Comparison of ENCODE assay signal across 9 mouse cellular contexts in genomic region chr4:133213661-133214060, GRCm38 (mm10). TPM values are rescaled to one million over a fixed set of nuclear protein-coding genes. Genes with fewer than 3 reads are reported as not detected.
DNase-seq lines count a peak whose midpoint lies in the region; ATAC-seq and TF ChIP-seq lines count a peak whose summit lies in the region.
"Had no signal": no experiment of that assay in that cellular context is flagged by ENCODE, and none has a peak within 500 bp of the region (broad histone marks: within the 10 kb centered on the region; RNA-seq: fewer than 3 reads in every experiment).

No protein-coding gene starts in this region.

- no peak for TF ChIP-seq CTCF in hindbrain, postnatal 0 days (IDR thresholded peaks at IDR 0.05; ENCODE audit: low read depth)

- no peaks in the 10 kb centered on the region for H3K36me3 ChIP-seq in liver, embryonic 13.5 days
- no peaks in the 10 kb centered on the region for H3K36me3 ChIP-seq in liver, embryonic 11.5 days (ENCODE audit: control insufficient read depth, insufficient read depth, low read length)
- H3K36me3 ChIP-seq in embryonic facial prominence, embryonic 14.5 days (ENCODE audit: control insufficient read depth, insufficient read depth, low read length): no peaks in the 10 kb centered on the region
- no peaks in the 10 kb centered on the region for H3K36me3 ChIP-seq in hindbrain, postnatal 0 days (ENCODE audit: insufficient read depth, low read length)
- no peaks in the 10 kb centered on the region for H3K36me3 ChIP-seq in neural tube, embryonic 13.5 days

- no peak overlapping the region for H3K4me3 ChIP-seq in liver, embryonic 13.5 days (replicated peaks)
- H3K4me3 ChIP-seq in liver, embryonic 11.5 days (ENCODE audit: low read depth, low read length): no peak overlapping the region
- 0 out of 2 replicates have a peak overlapping the region, but pooled peaks have one; percentile 62 for H3K4me3 ChIP-seq in embryonic facial prominence, embryonic 14.5 days (ENCODE audit: low read depth, low read length)
- H3K4me3 ChIP-seq in hindbrain, postnatal 0 days (ENCODE audit: low read length): peak overlapping the region; percentile 77
- H3K4me3 ChIP-seq in neural tube, embryonic 13.5 days: peak overlapping the region; percentile 59; the same call in 1 of the 2 replicates

- H3K27ac ChIP-seq in liver, embryonic 13.5 days: no peak overlapping the region
- no peak overlapping the region for H3K27ac ChIP-seq in liver, embryonic 11.5 days (ENCODE audit: low read depth, low read length)
- no peak overlapping the region for H3K27ac ChIP-seq in embryonic facial prominence, embryonic 14.5 days (replicated peaks; ENCODE audit: low read depth, low read length)
- no peak overlapping the region for H3K27ac ChIP-seq in hindbrain, postnatal 0 days
- H3K27ac ChIP-seq in neural tube, embryonic 13.5 days (replicated peaks): no peak overlapping the region

- H3K27me3 ChIP-seq in liver, embryonic 13.5 days: peaks cover 77% of the 10 kb centered on the region
- H3K27me3 ChIP-seq in liver, embryonic 11.5 days (replicated peaks; ENCODE audit: control insufficient read depth, insufficient read depth, low read length): peaks cover 53% of the 10 kb centered on the region
- peaks cover 20% of the 10 kb centered on the region for H3K27me3 ChIP-seq in embryonic facial prominence, embryonic 14.5 days (replicated peaks; ENCODE audit: control insufficient read depth, insufficient read depth, low read length)
- no peaks in the 10 kb centered on the region for H3K27me3 ChIP-seq in hindbrain, postnatal 0 days (ENCODE audit: insufficient read depth, low read length)
- peaks cover 59% of the 10 kb centered on the region for H3K27me3 ChIP-seq in neural tube, embryonic 13.5 days
- H3K27me3 ChIP-seq: Patski had no signal

- WGBS in liver, embryonic 13.5 days (ENCODE audit: insufficient replicate concordance): 23% methylated on average over 10 of the region's 10 CpGs
- WGBS in liver, embryonic 11.5 days: 19% methylated on average over 10 of the region's 10 CpGs
- 13% methylated on average over 10 of the region's 10 CpGs for WGBS in embryonic facial prominence, embryonic 14.5 days
- WGBS in hindbrain, postnatal 0 days: 16% methylated on average over 10 of the region's 10 CpGs
- 9% methylated on average over 10 of the region's 10 CpGs for WGBS in neural tube, embryonic 13.5 days

- peak overlapping the region; percentile 92 for H3K4me2 ChIP-seq in liver, embryonic 13.5 days
- H3K4me2 ChIP-seq in liver, embryonic 11.5 days: no peak overlapping the region; the same call in 1 of the 2 replicates
- peak overlapping the region; percentile 100; the same call in 1 of the 2 replicates for H3K4me2 ChIP-seq in embryonic facial prominence, embryonic 14.5 days (ENCODE audit: low read depth, low read length)
- H3K4me2 ChIP-seq in hindbrain, postnatal 0 days (ENCODE audit: low read depth, low read length): peak overlapping the region; percentile 98
- peak overlapping the region; percentile 85 for H3K4me2 ChIP-seq in neural tube, embryonic 13.5 days

- H3K9me3 ChIP-seq in liver, embryonic 13.5 days (replicated peaks): no peaks in the 10 kb centered on the region
- no peaks in the 10 kb centered on the region for H3K9me3 ChIP-seq in liver, embryonic 11.5 days (ENCODE audit: control insufficient read depth, low read length)
- H3K9me3 ChIP-seq in embryonic facial prominence, embryonic 14.5 days (ENCODE audit: control insufficient read depth, low read length): no peaks in the 10 kb centered on the region
- H3K9me3 ChIP-seq in hindbrain, postnatal 0 days (ENCODE audit: low read length): no peaks in the 10 kb centered on the region
- H3K9me3 ChIP-seq in neural tube, embryonic 13.5 days: no peaks in the 10 kb centered on the region

- H3K4me1 ChIP-seq in liver, embryonic 13.5 days (replicated peaks): peaks cover 22% of the 10 kb centered on the region
- peaks cover 8% of the 10 kb centered on the region; the same call in 1 of the 2 replicates for H3K4me1 ChIP-seq in liver, embryonic 11.5 days (replicated peaks; ENCODE audit: control insufficient read depth, insufficient read depth, low read length)
- peaks cover 13% of the 10 kb centered on the region for H3K4me1 ChIP-seq in embryonic facial prominence, embryonic 14.5 days (ENCODE audit: control insufficient read depth, insufficient read depth, low read length)
- no peaks in the 10 kb centered on the region for H3K4me1 ChIP-seq in hindbrain, postnatal 0 days (ENCODE audit: insufficient read depth, low read length)
- H3K4me1 ChIP-seq in neural tube, embryonic 13.5 days (replicated peaks): peaks cover 29% of the 10 kb centered on the region

- ATAC-seq in liver, embryonic 13.5 days (ENCODE audit: low read depth): no peak
- no peak for ATAC-seq in liver, embryonic 11.5 days (replicated peaks; ENCODE audit: low FRiP score)
- ATAC-seq in embryonic facial prominence, embryonic 14.5 days (ENCODE audit: low read depth): no peak
- ATAC-seq in hindbrain, postnatal 0 days: no peak
- no peak for ATAC-seq in neural tube, embryonic 13.5 days (ENCODE audit: low read depth)
- ATAC-seq in monocyte, adult 5-6 weeks (replicated peaks; ENCODE audit: insufficient number of reproducible peaks, low FRiP score, low TSS enrichment, poor library complexity, severe bottlenecking): no peak

- no peak for DNase-seq in liver, embryonic 13.5 days
- DNase-seq in liver, embryonic 11.5 days (ENCODE audit: low spot score): no peak
- no peak for DNase-seq in embryonic facial prominence, embryonic 14.5 days (ENCODE audit: low spot score)
- no peak for DNase-seq in hindbrain, postnatal 0 days (ENCODE audit: low spot score)
- DNase-seq in adrenal gland, adult (ENCODE audit: inconsistent age in 2 of 2, low spot score in 1 of 2): no peak
- DNase-seq in cerebellum, adult 18-20 months: no peak

- no peak overlapping the region for H3K9ac ChIP-seq in liver, embryonic 13.5 days
- no peak overlapping the region for H3K9ac ChIP-seq in liver, embryonic 11.5 days (ENCODE audit: low read depth, low read length)
- H3K9ac ChIP-seq in embryonic facial prominence, embryonic 14.5 days (ENCODE audit: low read depth, low read length): no peak overlapping the region
- H3K9ac ChIP-seq in hindbrain, postnatal 0 days (replicated peaks; ENCODE audit: low read length): peak overlapping the region; percentile 76; the same call in 1 of the 2 replicates
- H3K9ac ChIP-seq in neural tube, embryonic 13.5 days: no peak overlapping the region

RNA-seq across cellular contexts. Expression of gene Gpr3, which starts 1.3 kb away (rescaled TPM):
- not detected in 2 replicates for polyA plus RNA-seq in liver, embryonic 13.5 days (2015; fragmentation: Nextera tagmentation; extraction: Ambion mirVana)
- 0.17 TPM in 1 of 2 replicates, not detected in the other for polyA plus RNA-seq in liver, embryonic 11.5 days (2014; fragmentation: Nextera tagmentation; extraction: Ambion mirVana)
- polyA plus RNA-seq in embryonic facial prominence, embryonic 14.5 days (2014; fragmentation: Nextera tagmentation; extraction: Ambion mirVana): 0.18 and 0.19 TPM in 2 replicates
- total RNA-seq in hindbrain, postnatal 0 days (2014; rRNA removed): 7.0 and 7.3 TPM in 2 replicates
- 4.5 and 5.5 TPM in 2 replicates for polyA plus RNA-seq in hindbrain, postnatal 0 days (2015; fragmentation: Nextera tagmentation; extraction: Ambion mirVana)
- 0.77 and 1.1 TPM in 2 replicates for polyA plus RNA-seq in neural tube, embryonic 13.5 days (2015; fragmentation: Nextera tagmentation; extraction: Ambion mirVana)
- not detected in 3 replicates for total RNA-seq in monocyte, adult 5-6 weeks (2017)

RNA-seq across cellular contexts. Expression of gene Cd164l2, which starts 1.7 kb away (rescaled TPM):
- 0.20 TPM in 1 of 2 replicates, not detected in the other for polyA plus RNA-seq in liver, embryonic 13.5 days (2015; fragmentation: Nextera tagmentation; extraction: Ambion mirVana)
- 0.70 and 0.77 TPM in 2 replicates for polyA plus RNA-seq in liver, embryonic 11.5 days (2014; fragmentation: Nextera tagmentation; extraction: Ambion mirVana)
- polyA plus RNA-seq in embryonic facial prominence, embryonic 14.5 days (2014; fragmentation: Nextera tagmentation; extraction: Ambion mirVana): 2.5 and 3.8 TPM in 2 replicates
- total RNA-seq in hindbrain, postnatal 0 days (2014; rRNA removed): 6.2 and 6.9 TPM in 2 replicates
- polyA plus RNA-seq in hindbrain, postnatal 0 days (2015; fragmentation: Nextera tagmentation; extraction: Ambion mirVana): 9.6 and 11.9 TPM in 2 replicates
- polyA plus RNA-seq in neural tube, embryonic 13.5 days (2015; fragmentation: Nextera tagmentation; extraction: Ambion mirVana): 1.1 and 1.6 TPM in 2 replicates
- not detected in 3 replicates for total RNA-seq in monocyte, adult 5-6 weeks (2017)

RNA-seq across cellular contexts. Expression of gene Map3k6, which starts 27.0 kb away (rescaled TPM):
- polyA plus RNA-seq in liver, embryonic 13.5 days (2015; fragmentation: Nextera tagmentation; extraction: Ambion mirVana): 1.7 and 1.9 TPM in 2 replicates
- 2.2 and 3.5 TPM in 2 replicates for polyA plus RNA-seq in liver, embryonic 11.5 days (2014; fragmentation: Nextera tagmentation; extraction: Ambion mirVana)
- polyA plus RNA-seq in embryonic facial prominence, embryonic 14.5 days (2014; fragmentation: Nextera tagmentation; extraction: Ambion mirVana): 6.0 and 7.9 TPM in 2 replicates
- total RNA-seq in hindbrain, postnatal 0 days (2014; rRNA removed): 7.2 and 11.7 TPM in 2 replicates
- polyA plus RNA-seq in hindbrain, postnatal 0 days (2015; fragmentation: Nextera tagmentation; extraction: Ambion mirVana): 4.7 and 5.8 TPM in 2 replicates
- polyA plus RNA-seq in neural tube, embryonic 13.5 days (2015; fragmentation: Nextera tagmentation; extraction: Ambion mirVana): 1.9 and 2.7 TPM in 2 replicates
- 0.87 to 12.3 TPM (median 3.8 TPM) in 3 replicates for total RNA-seq in monocyte, adult 5-6 weeks (2017)

RNA-seq across cellular contexts. Expression of gene Sytl1, which starts 49.3 kb away (rescaled TPM):
- polyA plus RNA-seq in liver, embryonic 13.5 days (2015; fragmentation: Nextera tagmentation; extraction: Ambion mirVana): 0.42 and 0.55 TPM in 2 replicates
- 0.39 and 0.52 TPM in 2 replicates for polyA plus RNA-seq in liver, embryonic 11.5 days (2014; fragmentation: Nextera tagmentation; extraction: Ambion mirVana)
- 11.0 and 11.5 TPM in 2 replicates for polyA plus RNA-seq in embryonic facial prominence, embryonic 14.5 days (2014; fragmentation: Nextera tagmentation; extraction: Ambion mirVana)
- 1.4 TPM in 1 of 2 replicates, not detected in the other for total RNA-seq in hindbrain, postnatal 0 days (2014; rRNA removed)
- 0.18 and 0.40 TPM in 2 replicates for polyA plus RNA-seq in hindbrain, postnatal 0 days (2015; fragmentation: Nextera tagmentation; extraction: Ambion mirVana)
- 0.25 and 0.28 TPM in 2 replicates for polyA plus RNA-seq in neural tube, embryonic 13.5 days (2015; fragmentation: Nextera tagmentation; extraction: Ambion mirVana)
- total RNA-seq in monocyte, adult 5-6 weeks (2017): 1.4 to 7.1 TPM (median 4.4 TPM) in 3 replicates

Comparison
In these comparisons a context has a peak if more than half of its experiments do, and no peak if none do; other contexts are left out.
1. H3K4me3 ChIP-seq: peak in embryonic facial prominence, embryonic 14.5 days (single experiment), hindbrain, postnatal 0 days (single experiment) and neural tube, embryonic 13.5 days (single experiment); none in liver, embryonic 13.5 days (single experiment) and liver, embryonic 11.5 days (single experiment).